Mouse (Mus musculus): ENCODE results near the gene Exoc4.

The Exoc4 gene

GRCm38 (mm10) chr6:33770021-33770420, 521.1 kb downstream of the Exoc4 start:
- no peak for DNase-seq

DNA sequence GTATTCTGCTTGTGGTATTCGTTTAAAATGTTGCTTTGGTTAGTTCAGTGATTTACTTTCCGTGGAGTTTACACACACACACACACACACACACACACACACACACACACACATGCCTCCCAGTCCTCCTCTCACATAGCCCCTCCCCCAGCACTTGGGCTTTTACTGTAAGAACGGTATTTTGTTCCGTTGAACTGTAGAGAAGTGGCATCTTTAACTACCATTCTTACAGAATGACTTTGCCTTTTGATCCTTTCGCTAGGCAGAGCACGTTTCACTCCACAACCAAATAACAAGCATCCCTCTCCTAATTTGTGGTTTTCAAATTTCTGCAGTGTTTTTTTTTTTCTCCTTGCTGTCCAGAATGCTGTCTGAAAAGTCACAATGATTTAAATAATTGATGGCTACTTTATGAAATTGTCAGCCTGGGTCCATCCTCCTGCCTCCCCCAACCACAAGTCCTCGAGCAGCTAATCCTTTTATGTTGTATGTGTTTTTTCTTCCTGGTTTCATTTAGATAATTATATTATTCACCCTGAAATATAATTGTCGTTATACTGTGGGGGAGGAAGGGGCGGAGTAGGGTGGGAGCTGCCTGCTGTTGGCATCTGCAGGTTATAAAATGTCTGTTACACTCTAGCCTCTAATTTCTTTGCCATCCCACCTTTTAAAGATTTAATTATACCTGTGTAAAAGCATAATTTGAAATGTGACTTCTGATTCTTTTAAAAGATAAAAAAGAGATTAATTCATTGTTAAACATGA, 523.8 kb downstream of the Exoc4 start:
- DNase-seq = no peak

DNA sequence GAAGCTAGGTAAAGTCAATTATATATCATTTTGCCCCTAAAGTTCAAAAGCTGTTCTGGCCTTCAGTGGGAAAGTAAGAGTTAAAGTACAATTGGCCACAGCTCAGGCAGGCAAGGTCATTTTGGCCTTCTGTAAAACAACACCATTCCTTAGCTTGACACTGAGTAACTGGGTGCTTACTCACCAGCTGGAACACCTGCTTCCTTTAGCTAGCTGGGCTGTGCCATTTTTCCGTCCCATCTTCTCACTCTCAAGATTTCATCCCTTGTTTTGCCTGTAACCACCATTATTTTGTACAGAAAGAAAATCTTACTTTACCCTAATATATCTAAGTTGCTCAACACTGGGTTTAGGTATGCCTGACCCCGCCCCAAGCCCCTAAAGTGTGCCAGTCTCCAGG, 543.7 kb downstream of the Exoc4 start:
- DNase-seq = no peak

- DNase-seq = no peak
These were observed 552.4 kb downstream of the Exoc4 start for GRCm38 (mm10) chr6:33801254-33801653.

DNA sequence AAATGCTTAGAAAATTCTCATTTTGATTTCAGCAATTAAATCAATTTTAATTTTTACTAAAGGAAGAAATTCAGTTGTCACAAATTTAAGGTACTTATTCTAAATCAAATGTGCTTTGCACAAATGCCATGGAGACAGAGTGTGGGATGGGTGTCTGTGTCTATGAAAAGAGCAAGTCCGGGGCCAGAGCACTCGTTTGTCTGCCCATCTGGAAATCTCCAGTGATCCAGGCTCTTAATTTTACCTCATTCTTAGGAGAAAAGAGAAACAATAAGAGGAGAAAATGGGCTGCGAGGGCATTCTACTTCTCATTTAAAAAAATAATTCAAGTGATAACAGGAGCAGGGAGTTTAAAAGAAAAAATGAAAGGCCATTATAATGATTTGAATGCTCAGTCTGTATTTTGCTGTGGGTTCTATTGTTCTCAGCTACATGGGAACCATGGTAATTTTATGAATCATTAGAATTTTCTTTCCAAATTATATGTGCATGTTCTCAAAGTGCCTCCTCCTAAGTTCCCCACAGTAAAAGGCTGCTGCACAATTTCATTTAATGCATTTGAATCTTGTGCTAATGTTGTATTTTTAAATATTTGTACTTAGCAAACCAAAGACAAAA, 554.7 kb downstream of the Exoc4 start:
- DNase-seq = no peak

GRCm38 (mm10) chr6:33804775-33805174, 555.9 kb downstream of the Exoc4 start:
- DNase-seq = peak; percentile 71

DNA sequence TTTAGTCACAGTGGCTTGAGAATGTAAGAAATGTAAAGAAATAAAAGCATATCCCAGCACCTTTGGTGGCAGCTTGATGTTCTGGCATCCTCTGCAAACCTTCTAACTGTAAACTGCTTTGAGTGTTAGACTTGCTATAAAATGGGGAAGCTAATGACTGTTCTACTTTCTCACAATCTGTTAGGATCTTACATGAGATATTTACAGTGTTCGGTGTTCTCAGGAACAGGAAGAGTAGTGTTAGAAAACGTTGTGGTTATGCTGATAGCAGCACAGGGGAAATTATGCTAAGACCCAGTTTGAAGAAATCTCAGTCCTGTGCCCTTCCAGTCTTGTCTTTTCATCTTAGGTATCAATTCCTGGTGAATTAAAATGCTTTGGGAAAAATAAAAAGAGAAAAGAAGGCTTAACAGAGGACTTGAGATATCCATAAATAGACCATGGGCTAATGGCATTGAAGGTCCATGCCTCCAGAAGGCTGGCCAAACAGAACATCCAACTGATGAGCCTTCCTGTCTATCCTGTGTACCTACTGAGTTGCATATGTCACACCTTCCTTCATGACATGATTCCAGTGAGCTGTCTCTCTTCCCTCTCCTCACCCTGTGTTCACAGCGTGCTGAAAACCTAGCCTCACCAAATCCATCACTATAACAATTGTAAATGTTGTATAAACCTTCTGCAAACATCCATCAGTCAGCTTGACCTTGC, 557.3 kb downstream of the Exoc4 start:
- DNase-seq = peak; percentile 39 to 48

GRCm38 (mm10) chr6:33814386-33814785, 565.5 kb downstream of the Exoc4 start:
- no peak for DNase-seq

- DNase-seq = peak in 1 of 2 experiments; percentile 19
These were observed 574.3 kb downstream of the Exoc4 start for GRCm38 (mm10) chr6:33823171-33823570.

DNA sequence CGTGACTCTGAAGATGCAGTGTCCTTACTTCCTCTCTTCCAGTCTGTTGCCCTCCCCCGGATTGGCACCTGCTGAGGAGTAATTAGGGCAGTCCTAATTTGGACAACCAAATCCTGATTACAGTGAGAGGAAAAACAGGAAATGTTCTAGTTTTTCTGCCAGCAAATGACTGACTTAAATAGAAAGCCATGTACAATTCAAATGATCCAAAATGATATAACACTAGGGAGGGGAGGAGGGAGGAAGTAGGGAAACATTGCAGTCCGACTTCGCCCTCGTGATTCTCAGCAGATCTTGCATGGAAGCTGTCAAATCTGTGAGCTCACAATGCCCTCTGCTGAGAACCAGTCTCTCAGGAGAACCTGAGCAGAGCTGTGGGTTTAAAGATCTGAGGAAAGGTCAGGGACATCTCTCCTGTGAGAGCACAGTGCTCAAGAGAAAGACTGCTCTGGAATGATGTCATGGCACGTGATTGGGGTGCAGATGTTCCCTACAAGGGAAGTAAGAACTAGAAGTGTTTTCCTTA, 575.0 kb downstream of the Exoc4 start:
- DNase-seq = peak; percentile 79 to 95

- no peak for DNase-seq
These were observed 579.6 kb downstream of the Exoc4 start for GRCm38 (mm10) chr6:33828499-33828898.

- no peak for DNase-seq
These were observed 580.4 kb downstream of the Exoc4 start for GRCm38 (mm10) chr6:33829261-33829660.

DNA sequence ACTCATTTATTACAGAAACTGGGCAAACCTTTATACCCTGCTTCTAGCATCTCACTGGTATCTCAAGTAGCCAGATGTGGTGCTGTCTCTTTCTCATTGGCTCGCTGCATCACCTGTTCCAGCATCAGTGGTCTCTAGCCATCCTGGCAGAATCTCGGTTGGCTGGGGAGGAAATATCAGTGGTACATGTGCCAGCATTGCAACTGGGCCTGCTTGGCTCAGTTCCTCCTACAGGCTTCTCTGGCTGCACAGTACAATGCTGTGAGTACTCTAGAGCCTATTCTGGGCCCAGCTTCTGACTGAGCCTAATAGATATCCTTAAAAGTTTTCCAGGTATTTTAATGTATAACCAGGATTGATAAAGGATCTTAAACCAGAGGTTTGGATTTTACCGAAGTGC, 582.4 kb downstream of the Exoc4 start:
- peak in 1 of 2 experiments; percentile 21 for DNase-seq

- no peak for DNase-seq
These were observed 584.1 kb downstream of the Exoc4 start for GRCm38 (mm10) chr6:33832978-33833377.

GRCm38 (mm10) chr6:33836048-33836780, 587.3 kb downstream of the Exoc4 start:
- peak; percentile 28 to 30 for DNase-seq

- no peak for DNase-seq
These were observed 594.0 kb downstream of the Exoc4 start for GRCm38 (mm10) chr6:33842901-33843300.

- DNase-seq = no peak
These were observed 610.2 kb downstream of the Exoc4 start for GRCm38 (mm10) chr6:33859049-33859448.

- no peak for DNase-seq
These were observed 616.9 kb downstream of the Exoc4 start for GRCm38 (mm10) chr6:33865752-33866151.

DNA sequence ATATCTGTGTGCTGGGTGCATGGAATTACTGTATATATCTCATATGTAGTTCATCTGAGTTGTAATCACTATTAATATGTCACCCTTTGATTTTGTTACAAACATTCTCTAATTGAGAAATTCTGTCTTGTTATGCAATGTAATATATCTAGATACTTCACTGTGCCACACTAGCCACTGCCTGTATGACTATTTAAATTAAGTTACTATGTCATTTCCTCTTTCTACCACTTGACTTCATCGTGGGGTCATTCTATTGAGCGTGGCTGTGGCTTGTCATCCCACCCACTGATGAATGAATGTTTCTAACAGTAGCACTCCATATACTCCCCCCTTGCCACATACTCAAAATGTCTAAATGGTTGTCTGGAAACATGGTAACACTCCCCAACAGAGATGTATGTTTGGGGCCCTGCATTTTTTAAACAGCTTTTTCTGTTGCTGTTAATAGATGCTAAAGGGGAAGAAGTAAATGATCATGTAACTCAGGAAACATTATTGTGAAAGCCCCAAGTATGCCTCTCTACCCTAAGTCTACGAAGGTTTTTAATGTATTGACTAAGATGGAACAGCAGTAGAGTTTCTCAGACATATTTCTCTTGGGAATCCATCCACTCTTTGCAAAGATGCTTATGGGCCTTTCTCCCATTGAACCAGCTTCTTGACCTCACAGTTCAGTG, 618.2 kb downstream of the Exoc4 start:
- no peak for DNase-seq

GRCm38 (mm10) chr6:33869251-33869650, 620.4 kb downstream of the Exoc4 start:
- DNase-seq = no peak

GRCm38 (mm10) chr6:33870468-33871142, 621.7 kb downstream of the Exoc4 start:
- no peak for DNase-seq

DNA sequence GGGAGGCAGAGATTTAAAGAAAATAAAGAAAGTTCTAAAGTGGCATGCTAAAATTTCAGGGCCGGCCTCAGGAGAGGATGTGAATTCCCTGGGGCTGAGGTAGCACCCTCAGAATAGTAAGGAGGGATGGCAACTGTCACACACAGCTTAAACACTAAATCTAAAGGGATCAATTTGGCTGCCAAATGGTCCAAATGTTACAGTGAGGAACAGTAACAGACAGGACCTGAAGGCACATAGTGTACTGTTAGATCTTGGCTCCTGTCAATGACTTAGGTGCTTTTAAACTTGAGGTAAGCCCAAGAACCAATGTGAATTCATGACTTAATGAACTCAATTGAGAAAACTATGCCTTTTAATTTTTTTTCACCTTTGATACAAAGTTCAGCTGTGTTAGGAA, 622.4 kb downstream of the Exoc4 start:
- DNase-seq = no peak
